Mouse (Mus musculus) thymus, postnatal 36 days (tissue): ENCODE results near the gene Rbm17.
A peak's percentile ranks its signal among the peaks of the same experiment; 100 is the strongest.

Experiments
- DNase-seq, 2 experiments: peaks; one replicate each; pipeline ENCODE4 v3.0.0; 2022; ENCODE audit warnings: mixed read lengths in 2 of 2

Gene Rbm17

DNA sequence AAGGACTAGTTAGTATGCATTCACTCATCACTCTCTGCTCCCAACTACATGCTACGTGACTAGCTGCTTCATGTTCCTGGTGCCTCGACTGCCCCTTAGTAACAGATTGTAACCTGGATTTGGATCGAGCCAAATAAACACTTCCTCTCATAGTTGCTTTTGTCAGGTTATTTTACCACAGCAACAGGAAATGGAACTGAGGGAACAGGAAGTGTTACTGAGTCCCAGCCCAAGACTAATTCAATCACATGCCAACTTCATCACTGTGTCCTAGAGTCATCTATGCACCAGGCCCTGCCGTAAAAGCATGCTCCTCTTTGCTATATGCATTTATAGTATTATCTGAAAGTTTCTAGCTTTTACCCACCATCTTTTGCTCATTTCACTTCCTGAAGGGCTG is 16.0 kb downstream of the Rbm17 start:
- DNase-seq: no peak

GRCm38 (mm10) chr2:11579399-11579798 is 24.6 kb downstream of the Rbm17 start:
- DNase-seq: no peak

DNA sequence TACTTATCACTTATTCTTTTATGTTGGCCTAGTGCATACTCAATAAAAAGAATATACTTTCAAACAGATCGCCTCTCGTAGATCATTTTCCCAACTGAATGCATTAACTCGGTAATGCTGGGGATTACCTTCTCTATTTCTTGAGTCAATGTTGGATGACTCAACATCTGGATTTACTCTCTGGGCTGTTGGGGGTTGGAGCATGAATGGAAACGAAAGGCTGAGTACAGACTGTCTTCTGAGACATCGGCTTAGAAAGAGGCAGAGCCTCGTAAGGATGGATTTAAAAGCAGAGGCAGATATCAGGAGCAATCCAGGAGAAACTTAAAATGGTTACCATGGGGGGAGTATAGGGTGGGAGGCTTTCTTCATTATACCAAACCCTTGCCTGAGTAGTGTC is 25.8 kb downstream of the Rbm17 start:
- no peak for DNase-seq

DNA sequence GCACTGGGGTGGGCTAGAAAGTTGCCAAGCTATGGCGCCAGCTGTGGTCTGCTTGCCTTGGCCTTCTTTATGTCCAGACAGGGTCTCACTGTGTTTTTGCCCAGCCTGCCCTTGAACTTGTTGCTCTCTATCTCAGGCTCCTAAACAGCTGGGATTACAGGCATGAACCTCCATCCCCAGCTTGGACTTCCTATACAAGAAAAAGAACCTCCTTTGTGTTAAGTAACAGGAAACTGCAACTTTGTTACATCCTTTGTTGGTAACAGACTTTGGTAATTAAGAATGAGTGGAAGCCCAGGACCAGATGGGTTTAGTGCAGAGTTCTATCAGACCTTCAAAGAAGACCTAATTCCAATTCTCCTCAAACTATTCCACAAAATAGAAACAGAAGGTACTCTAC is 30.3 kb downstream of the Rbm17 start:
- DNase-seq: no peak

DNA sequence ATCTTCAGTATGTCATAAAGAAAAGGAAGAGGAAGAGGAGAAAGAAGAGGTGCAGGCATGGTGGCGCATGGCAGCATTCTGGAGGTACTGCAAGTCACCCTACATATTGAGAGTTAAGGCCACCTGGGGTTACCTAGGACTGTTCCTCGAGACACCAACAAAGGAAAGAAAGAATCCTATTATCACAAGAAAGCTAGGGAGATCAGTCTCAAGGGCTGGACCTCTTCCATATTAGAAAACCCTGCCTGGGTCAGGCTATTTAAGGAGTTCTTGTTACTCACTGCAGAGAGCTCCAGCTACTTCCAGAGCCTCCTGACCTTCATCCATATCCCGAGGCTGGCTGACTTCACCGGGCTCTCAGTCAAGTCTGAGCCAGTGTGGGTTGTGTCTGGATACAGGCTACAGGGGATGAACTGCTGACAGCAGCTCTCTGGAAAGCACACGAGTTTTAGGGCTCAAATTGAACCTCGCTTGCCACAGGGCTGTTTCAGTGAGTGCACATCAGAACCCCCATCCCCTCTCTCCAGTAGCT is 32.9 kb downstream of the Rbm17 start:
- no peak for DNase-seq

DNA sequence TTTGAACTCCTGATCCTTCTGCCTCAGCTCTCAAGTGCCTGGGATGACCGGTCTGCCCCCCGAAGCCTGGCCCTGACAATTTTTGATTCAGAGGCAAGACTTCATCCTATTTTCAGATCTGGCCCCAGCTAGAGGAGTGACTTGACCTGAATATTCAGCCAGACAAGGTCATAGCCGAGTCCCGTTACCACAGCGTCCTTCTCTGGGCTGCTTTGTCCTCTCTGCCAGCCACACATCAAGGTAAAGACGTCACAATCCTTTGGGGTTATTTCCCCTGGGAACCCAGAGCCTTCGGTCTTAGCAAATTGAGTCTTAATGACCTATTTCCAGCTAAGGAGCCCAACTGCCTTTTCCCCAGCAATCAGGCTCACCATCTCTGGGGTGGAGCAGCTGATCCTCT is 35.5 kb downstream of the Rbm17 start:
- no peak for DNase-seq

DNA sequence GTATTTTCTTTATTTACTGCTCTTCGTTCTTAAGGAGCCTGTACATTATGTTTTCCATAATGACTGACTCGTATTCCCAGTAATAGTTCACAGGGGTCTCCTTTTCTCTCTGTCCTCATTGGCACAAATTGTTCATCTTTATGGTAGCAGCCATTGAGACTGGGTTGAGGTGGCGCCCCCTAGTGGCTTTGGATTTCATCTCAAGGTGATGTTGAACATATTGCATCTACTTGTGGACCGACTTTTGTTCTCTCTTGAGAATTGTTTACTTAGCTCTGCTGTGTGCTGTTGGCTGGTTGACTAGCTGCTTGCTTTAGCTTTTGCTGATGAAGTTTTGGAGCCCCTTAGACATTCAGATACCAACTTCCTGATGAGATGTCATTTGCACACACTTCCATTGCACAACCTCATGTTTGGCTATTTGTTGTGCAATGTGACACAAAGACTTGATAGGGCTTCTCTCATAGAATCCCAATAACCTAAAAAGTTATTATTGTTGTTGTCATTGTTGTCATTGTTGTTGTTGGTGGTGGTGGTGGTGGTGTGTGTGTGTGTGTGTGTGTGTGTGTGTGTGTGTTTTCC is 36.1 kb downstream of the Rbm17 start:
- peak; percentile 62 to 67 for DNase-seq

GRCm38 (mm10) chr2:11566898-11567297 is 37.1 kb downstream of the Rbm17 start:
- DNase-seq: no peak

- no peak for DNase-seq
These were observed 37.7 kb downstream of the Rbm17 start for GRCm38 (mm10) chr2:11566241-11566640.

DNA sequence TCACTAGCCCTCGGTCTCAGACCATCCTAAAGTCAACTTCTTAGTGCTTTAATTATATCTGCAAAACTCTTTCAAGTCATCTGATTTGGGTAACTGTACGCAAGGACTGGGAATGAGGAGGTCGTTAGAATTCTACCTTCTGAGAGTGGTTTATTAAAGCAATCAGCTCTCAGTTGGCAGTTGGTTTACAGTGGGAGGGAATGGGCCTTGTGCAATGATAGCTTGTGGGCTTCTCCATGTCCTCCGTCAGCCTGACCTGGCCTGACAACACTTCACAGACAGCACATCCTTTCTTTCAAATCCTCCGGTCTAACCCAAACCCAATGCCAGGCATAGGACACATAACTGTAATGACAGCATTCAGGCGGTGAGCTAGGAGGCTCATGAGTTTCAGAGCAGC is 39.2 kb downstream of the Rbm17 start:
- DNase-seq: no peak

DNA sequence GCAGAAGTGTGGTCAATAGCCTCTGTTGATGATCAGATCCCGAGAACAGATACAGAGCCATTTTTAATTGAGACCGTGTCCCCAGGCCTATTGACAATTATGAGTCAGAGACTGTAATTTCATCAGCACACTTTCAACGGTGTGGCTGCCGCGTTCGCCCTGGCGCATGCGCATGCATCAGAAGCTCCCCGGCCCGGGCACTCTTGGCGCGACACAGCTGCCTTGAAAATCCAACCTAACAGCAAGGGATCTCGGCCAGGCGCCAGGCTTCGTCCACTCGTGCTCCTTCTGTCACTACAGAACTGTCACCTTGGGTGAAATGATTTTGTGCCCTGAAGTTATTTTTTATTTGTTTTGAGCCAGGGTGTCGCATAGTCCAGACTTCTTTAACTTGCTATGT is 40.7 kb downstream of the Rbm17 start:
- DNase-seq: no peak

DNA sequence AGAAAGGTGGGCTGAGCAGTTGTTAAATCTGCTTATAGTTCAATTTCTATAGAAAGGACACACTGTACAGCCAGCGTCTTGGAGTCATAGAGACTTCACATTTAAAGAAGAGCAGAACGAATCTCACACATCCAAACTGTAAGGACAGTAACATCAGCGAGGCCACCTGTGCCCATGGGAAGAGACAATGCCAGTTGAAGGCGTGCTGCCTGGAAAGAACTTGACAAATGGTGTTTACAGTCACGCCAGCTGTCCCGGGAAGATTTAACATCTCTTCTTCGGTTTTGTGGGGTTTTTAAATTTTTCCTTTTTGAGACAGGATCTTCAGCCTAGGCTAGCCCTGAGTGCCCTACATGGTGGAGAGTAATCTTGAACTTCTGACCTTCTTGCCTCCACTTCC is 45.3 kb downstream of the Rbm17 start:
- DNase-seq: no peak

DNA sequence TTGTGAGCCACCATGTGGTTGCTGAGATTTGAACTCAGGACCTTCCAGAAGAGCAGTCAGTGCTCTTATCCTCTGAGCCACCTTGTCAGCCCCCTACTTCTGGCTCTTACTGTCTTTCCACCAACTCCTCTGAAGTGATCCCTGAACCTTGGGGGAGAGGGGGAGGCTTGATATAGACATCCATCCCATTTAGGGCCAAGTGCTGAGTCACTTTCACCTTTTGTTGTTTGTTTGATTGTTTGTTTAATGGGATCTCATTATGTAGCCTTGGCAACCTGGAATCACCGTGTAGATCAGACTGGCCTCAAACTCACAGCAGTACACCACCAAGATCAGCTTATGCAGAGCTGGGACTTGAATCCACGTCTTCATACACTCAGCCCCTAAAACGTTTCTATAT is 46.7 kb downstream of the Rbm17 start:
- DNase-seq: no peak

GRCm38 (mm10) chr2:11555316-11555715 is 48.6 kb downstream of the Rbm17 start:
- DNase-seq: no peak

DNA sequence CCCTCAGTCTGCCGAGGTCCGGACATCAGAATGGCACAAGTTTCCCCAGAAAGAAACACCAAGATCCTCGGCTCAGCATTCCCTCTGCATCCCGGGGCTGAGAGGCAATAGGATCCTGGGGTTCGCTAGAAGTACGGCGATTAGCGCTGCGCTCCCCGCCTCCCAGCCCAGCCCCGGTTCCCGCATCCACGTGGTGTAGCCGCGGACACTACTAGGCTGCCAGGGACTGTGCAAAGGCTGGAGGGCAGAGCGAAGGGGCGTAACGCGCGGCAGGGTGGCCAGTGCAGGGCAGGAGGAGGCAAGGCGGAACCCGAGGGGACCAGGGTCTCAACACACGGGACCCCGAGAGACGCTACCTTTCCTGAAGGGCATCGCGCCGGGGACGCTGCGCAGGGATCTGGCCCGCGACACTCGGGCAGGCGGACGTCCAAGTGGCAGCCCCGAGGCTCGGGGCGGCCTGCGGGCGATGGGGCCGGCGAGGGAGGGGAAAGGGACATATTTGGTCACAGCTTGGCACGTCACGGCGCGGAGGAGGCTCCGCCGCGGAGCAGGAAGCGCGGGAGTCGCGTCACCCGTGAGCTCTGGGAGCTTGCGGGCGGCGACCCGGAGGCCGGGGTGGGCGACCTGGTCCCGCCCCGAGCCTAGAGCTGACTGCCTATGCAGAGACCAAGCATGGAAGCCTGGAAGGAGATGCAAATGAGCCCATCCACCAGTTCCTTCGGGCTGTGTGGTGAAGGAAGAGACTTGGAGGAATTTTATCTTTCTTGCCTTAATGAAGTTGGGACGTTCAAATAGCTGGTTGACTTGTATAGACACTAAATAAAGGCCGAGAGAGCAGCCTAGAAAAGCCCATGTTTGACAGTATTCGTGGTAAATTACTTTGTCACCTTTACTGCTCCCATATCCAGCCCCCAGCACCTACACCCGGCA is 50.2 kb downstream of the Rbm17 start, which contains the start of gene Pfkfb3:
TSS of gene Pfkfb3 (minus strand) at position 607 of the 930 bp plus-strand sequence.
- peak; percentile 76 to 84 for DNase-seq

DNA sequence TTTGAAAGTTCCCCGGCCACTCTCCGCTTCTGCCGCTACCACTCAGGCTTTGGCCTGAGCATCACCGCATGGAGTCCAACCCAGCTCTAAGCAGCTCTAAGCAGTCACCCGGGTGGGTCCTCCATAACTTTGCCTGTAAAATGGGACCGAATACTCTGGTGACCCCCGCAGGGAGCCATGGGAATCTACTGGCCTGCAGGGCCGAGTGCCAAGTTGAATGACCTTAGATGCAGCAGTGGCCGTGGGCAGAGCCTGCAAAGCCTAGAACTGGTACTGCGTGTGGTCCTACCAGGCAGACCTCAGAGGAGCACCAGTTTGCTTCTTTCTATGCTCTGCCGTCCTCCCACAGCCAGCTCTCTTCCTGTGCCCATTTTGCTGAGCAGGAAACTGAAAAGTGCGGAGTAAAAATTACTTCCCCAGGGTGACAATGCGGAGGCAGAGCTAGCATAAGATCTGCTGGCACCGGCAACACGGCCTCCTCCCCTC is 50.9 kb downstream of the Rbm17 start:
- no peak for DNase-seq

- peak; percentile 43 to 51 for DNase-seq
These were observed 51.6 kb downstream of the Rbm17 start for GRCm38 (mm10) chr2:11552297-11552821.

DNA sequence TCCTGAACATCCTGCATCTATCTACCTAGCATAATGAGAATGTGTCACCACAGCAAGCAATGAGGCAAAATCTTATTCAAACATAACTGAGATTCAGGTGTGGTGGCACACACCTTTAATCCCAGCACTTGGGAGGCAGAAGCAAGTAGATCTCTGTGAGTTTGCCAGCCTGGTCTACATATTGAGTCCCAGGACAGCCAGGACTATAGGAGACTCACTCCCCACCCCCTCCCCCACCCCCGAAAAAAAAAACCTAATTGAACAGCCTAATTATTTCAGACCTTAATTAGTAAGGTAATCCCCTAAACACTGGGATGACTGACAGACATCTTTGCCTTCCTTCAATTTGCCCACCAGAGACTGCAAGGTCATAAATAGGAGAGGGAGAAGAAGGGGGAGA is 52.2 kb downstream of the Rbm17 start:
- no peak for DNase-seq

DNA sequence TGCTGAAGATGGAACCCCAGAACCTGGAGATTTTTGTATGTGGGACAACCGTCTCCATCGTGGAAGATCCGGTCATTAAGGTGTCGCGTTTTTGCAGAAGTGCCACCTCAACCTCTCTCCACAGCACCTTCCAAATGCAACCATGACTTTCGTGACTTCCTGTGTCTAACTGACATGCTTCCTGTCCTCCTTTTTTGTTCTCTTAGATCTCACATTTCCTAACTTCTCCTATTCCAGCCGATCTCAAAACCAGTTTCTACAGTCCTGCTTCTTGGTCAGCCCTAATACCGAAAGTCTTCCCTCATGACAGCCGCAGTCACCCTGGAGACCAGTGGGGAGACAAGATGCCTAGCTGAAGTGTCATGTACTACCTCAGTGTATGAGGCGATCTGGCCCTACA is 55.4 kb downstream of the Rbm17 start:
- no peak for DNase-seq

DNA sequence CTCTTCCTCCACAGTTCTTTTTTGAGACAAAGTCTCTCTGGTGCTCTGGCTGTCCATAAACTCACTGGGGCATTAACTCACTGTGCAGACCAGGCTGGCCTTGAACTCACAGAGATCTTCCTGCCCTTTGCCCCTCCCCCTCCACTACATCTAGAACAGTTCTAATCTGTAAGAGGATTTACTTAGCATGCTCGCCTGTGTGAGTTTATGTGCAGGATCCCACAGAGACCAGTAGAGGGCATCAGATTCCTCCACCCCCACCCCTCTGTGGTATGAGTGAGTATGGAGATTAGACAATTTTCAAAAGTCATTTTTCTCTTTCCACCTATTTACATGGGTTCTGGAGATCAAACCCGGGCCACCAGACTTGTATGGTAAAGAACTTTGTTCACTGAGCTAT is 56.3 kb downstream of the Rbm17 start:
- DNase-seq: peak; percentile 43 to 62

DNA sequence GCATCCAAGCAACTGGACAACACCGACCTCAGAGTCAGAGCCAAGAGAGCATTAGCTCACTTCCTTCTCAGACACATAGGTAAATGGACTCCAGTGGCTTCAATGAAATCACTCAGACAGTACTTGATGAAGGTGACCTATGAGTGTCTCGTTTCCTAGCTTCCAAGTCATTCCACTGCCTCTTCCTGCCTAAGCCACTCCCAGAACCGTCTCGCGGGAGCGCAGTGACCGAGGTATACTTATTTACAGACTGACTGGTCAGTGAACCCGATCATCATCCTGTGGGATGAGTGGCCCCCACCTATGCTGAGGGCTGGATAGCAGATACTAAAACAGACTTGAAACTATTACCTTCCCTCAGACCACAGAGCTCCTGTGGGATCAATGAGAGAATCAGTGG is 57.9 kb downstream of the Rbm17 start:
- no peak for DNase-seq

DNA sequence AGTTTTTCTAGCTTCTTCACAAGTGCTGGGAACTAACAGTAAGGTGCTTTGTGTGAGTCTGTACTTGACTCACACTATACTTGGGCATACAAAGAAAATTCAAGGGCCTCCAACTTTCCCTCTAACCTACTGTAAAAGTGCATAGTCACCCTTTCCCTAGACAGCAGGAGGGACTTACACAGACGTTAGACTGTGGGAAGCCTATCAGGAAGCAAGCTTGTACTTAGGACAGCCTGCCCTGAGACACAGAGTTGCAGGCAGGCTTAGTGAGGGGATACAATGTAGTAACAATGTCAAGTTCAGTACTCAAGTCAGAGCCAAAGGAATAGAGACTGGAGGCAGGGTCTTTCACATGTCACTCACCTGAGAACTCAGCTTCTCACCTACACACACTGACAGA is 58.6 kb downstream of the Rbm17 start:
- DNase-seq: no peak

DNA sequence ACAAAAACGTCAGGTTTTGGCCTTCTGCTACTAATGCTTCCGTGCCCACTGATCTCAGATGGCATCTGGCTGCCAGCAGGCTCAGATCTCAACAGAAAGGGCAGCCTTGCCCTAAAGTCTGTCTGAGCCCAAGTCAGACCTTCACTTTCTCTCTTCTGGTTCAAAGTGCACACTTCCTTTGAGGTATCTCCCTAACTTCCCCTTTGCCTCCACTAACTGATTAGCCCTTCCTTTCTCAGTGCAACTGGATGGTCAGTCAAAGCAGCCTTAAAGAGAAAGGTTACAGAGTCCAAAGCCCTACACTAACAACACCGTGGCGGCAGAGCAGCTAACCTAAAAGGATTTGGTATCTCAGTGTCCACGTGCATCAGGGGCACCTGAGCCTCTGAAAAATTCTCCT is 59.6 kb downstream of the Rbm17 start:
- no peak for DNase-seq

DNA sequence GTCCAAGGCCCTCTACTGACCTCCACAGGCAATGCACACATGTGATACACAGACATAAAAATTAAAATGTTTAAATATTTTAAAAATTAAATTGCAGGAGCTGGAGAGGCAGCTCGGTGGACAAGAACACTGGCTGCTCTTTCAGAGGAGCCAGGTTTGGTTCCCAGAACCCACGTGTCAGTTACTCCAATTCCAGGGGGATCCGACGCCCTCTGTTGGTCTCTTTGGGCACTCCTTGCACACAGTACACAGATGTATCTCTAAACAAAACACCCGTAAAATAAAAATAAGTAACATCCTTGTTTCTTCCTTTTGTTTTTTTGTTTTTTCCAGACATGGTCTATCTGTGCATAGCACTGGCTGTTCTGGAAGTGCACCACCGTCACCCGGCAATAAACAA is 60.8 kb downstream of the Rbm17 start:
- DNase-seq: no peak
